Mouse (Mus musculus): Measurements from ENCODE around the gene Lipa. TPM values are rescaled to one million over a fixed set of nuclear protein-coding genes. Genes with fewer than 3 reads are reported as not detected.

Lipa gene
- polyA plus RNA-seq, 1 experiment from 2014 or later = 48.0 TPM

DNA sequence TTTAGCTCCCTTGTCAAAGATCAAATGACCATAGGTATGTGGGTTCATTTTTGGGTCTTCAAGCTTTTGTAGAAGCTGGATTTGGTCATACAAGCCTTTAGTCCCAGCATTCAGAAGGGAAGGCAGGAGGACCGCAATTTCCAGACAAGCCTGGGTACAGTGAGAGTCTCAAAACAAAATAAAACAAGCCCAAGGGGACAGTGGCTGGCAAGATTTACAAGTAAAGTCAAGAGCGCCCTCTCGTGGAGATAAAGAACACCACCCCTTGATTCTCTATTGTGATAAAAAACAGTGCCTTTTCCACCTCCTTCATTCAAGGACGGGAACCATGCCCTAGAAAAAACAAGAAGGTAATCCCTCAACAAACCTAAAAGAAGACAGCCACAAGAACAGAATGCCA is 43.7 kb downstream of the Lipa start:
- H3K4me3 ChIP-seq (replicated peaks; ENCODE audit: low read depth, low read length) = no peak overlapping the region
- WGBS = 5% methylated on average over 4 of the region's 4 CpGs
- ATAC-seq (replicated peaks; ENCODE audit: low FRiP score, low read depth) (no peak), DNase-seq (ENCODE audit: low spot score) (peak; percentile 89)
- no peaks in the 10 kb centered on the region for H3K4me1 ChIP-seq (replicated peaks; ENCODE audit: insufficient read depth, low read length)
- no peak overlapping the region for H3K9ac ChIP-seq (ENCODE audit: low read depth, low read length)
- no peak overlapping the region for H3K27ac ChIP-seq
- peak; percentile 76 for TF ChIP-seq CTCF (IDR thresholded peaks at IDR 0.05; ENCODE audit: low read depth)
- no peaks in the 10 kb centered on the region for H3K27me3 ChIP-seq (ENCODE audit: insufficient read depth, low read length)
- no peaks in the 10 kb centered on the region for H3K36me3 ChIP-seq (ENCODE audit: insufficient read depth, low read length)
- no peaks in the 10 kb centered on the region for H3K9me3 ChIP-seq (replicated peaks; ENCODE audit: low read length)
- H3K4me2 ChIP-seq (ENCODE audit: low read length) = no peak overlapping the region

DNA sequence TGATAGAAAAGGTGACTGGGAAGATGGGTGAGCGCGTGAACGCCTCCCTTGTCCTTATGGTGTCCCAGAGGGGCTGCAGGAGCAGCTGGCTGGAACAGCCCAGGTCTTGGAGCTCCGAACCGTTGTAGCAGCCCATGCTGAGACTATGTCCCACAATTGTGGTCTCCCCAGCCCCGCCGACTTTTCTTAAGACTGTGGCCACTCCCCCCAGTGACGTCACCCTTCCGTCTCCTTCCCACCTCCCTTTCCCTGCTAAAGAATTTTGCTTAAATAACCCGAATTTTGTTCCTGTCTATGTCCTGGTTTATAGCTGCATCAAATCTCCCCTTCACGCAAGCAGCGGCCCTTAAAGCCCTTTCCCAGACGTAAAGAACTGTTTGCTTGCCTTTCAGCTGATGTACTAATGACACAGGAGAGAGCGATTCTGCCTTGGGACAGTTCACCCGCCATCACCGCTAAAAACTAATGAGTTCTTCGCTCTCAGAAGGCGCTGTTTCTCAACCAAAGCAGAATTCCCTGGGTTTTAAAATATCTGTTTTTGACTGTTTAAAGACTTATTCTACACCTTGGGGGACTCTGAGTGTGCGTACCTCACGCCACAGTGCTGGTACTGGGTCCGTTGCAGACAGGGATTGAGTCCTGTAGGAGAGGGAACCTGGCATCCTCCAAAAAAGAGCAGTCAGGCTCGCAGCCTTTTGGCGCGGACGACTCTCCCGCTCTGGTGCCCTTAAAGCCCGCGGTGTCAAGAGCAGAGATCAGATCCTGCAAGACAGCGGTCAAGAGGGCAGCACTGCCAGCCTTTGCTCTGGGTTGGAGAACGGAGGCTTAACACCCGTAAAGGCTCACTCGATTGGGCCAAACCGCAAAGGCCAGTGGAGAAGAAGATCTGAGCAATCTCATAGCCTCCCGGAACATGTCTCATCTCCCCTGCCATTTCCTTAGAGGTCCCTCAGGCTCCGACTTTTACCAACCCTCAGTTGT is 52.0 kb downstream of the Lipa start, which contains the start of gene Ch25h:
Gene Ch25h (minus strand): TSS at position 174 of the 981 bp plus-strand sequence.
- Histone ChIP-seq H3K27ac (no peak within 1 kb of the TSS), H3K9me3 (replicated peaks; ENCODE audit: low read length) (no peaks in the 10 kb centered on the region), H3K4me1 (replicated peaks; ENCODE audit: insufficient read depth, low read length) (peaks cover 12% of the 10 kb centered on the region), H3K4me3 (replicated peaks; ENCODE audit: low read depth, low read length) (peak within 1 kb of the TSS; percentile 48), H3K27me3 (ENCODE audit: insufficient read depth, low read length) (peaks cover 4% of the 10 kb centered on the region), H3K4me2 (ENCODE audit: low read length) (peak within 1 kb of the TSS; percentile 93), H3K9ac (ENCODE audit: low read depth, low read length) (peak within 1 kb of the TSS; percentile 32; the same call in 1 of the 2 replicates), H3K36me3 (ENCODE audit: insufficient read depth, low read length) (no peaks in the 10 kb centered on the region)
- peak; percentile 74 for DNase-seq (ENCODE audit: low spot score)
- peak; percentile 52; the same call in 1 of the 2 replicates for ATAC-seq (replicated peaks; ENCODE audit: low FRiP score, low read depth)
- WGBS = under 1% methylated on average over 35 of the region's 35 CpGs
- no peak for TF ChIP-seq CTCF (IDR thresholded peaks at IDR 0.05; ENCODE audit: low read depth)

DNA sequence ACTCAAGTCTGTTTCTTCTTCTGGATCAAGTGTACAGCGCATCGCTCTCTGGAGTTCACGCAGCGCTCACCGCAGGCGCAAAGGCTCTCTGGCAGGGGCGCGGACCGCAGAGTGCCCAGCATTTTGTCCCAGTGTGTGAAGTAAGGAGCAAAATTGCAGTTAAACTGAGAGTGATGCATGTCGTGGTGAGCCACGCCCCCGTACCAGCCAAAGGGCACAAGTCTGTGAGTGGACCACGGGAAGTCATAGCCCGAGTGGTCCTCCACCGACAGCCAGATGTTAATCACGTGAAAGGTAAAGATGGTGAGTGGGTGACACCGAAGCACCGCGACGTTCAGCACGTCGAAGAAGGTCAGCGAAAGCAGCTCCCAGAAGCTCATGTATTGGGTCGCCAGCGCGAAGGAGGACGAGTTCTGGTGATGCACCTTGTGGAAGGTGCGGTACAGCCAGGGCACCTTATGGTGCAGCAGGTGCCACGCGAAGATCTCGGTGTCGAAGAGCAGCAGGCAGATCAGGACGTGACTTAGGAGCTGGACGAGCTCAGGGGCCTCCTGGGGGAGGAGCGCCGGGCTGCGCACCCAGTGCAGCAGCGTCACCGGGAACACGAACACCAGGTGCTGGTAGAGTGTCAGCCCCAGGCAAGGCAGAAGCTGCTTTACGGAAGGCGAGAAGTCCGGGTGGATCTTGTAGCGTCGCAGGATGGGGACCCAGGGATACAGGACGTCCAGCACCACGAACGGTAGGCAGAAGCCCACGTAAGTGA is 52.9 kb downstream of the Lipa start:
- Histone ChIP-seq H3K27ac (no peak overlapping the region), H3K9ac (ENCODE audit: low read depth, low read length) (peak overlapping the region; percentile 31; the same call in 1 of the 2 replicates), H3K27me3 (ENCODE audit: insufficient read depth, low read length) (peaks cover 4% of the 10 kb centered on the region), H3K4me2 (ENCODE audit: low read length) (peak overlapping the region; percentile 93), H3K4me3 (replicated peaks; ENCODE audit: low read depth, low read length) (peak overlapping the region; percentile 48), H3K36me3 (ENCODE audit: insufficient read depth, low read length) (no peaks in the 10 kb centered on the region), H3K9me3 (replicated peaks; ENCODE audit: low read length) (no peaks in the 10 kb centered on the region), H3K4me1 (replicated peaks; ENCODE audit: insufficient read depth, low read length) (peaks cover 12% of the 10 kb centered on the region)
- DNase-seq (ENCODE audit: low spot score) = peak; percentile 19
- 6% methylated on average over 49 of the region's 49 CpGs for WGBS
- no peak for TF ChIP-seq CTCF (IDR thresholded peaks at IDR 0.05; ENCODE audit: low read depth)
- ATAC-seq (replicated peaks; ENCODE audit: low FRiP score, low read depth) = peak; percentile 59

DNA sequence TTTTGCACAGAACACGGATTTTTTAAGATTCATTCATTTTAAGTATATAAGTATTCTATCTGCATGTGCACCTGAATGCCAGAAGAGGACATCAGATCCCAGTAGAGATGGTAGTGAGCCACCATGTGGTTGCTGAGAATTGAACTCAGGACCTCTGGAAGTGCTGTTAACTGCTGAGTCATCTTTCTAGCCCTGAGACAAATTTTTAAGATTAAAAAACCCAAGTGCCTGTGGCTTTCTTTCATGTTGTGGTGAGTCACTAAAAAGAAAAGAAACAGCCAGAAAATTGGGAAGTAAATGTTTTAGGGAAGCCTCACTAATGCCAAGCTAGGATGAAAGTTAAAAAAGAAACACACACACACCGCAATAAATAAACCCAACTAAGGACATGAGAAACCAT is 55.6 kb downstream of the Lipa start:
- no peak overlapping the region for H3K9ac ChIP-seq (ENCODE audit: low read depth, low read length)
- 83% methylated on average over 2 of the region's 2 CpGs for WGBS
- peaks cover 12% of the 10 kb centered on the region for H3K4me1 ChIP-seq (replicated peaks; ENCODE audit: insufficient read depth, low read length)
- H3K27ac ChIP-seq = no peak overlapping the region
- no peak overlapping the region for H3K4me2 ChIP-seq (ENCODE audit: low read length)
- ATAC-seq (replicated peaks; ENCODE audit: low FRiP score, low read depth) (no peak), DNase-seq (ENCODE audit: low spot score) (no peak)
- TF ChIP-seq CTCF (IDR thresholded peaks at IDR 0.05; ENCODE audit: low read depth) = no peak
- H3K36me3 ChIP-seq (ENCODE audit: insufficient read depth, low read length) = no peaks in the 10 kb centered on the region
- no peak overlapping the region for H3K4me3 ChIP-seq (replicated peaks; ENCODE audit: low read depth, low read length)
- H3K27me3 ChIP-seq (ENCODE audit: insufficient read depth, low read length) = peaks cover 4% of the 10 kb centered on the region
- H3K9me3 ChIP-seq (replicated peaks; ENCODE audit: low read length) = no peaks in the 10 kb centered on the region

DNA sequence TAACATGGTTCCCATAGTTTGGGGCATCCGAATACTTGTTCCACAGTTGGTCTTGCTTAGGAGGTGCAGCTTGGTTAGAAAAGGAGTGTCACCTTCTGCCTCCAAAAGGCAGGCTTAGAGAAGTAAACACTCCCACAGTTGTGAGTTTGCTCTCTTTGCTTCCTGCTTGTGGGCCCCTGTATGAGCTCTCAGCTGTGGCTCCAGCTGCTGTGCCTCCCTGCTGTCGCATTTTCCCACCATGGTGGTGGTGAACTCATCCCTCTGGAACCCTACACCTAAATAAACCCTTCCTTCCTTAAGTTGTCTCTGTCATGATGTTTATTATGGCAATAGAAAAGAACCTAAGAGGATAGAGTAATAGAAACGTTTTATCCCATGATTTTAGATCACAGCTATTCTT is 58.5 kb downstream of the Lipa start:
- no peak for TF ChIP-seq CTCF (IDR thresholded peaks at IDR 0.05; ENCODE audit: low read depth)
- no peaks in the 10 kb centered on the region for H3K36me3 ChIP-seq (ENCODE audit: insufficient read depth, low read length)
- DNase-seq (ENCODE audit: low spot score) (no peak), ATAC-seq (replicated peaks; ENCODE audit: low FRiP score, low read depth) (no peak)
- H3K9me3 ChIP-seq (replicated peaks; ENCODE audit: low read length) = no peaks in the 10 kb centered on the region
- no peaks in the 10 kb centered on the region for H3K4me1 ChIP-seq (replicated peaks; ENCODE audit: insufficient read depth, low read length)
- 47% methylated on average over 3 of the region's 3 CpGs for WGBS
- no peak overlapping the region for H3K4me3 ChIP-seq (replicated peaks; ENCODE audit: low read depth, low read length)
- no peaks in the 10 kb centered on the region; the same call in 1 of the 2 replicates for H3K27me3 ChIP-seq (ENCODE audit: insufficient read depth, low read length)
- no peak overlapping the region for H3K27ac ChIP-seq
- H3K9ac ChIP-seq (ENCODE audit: low read depth, low read length) = no peak overlapping the region
- H3K4me2 ChIP-seq (ENCODE audit: low read length) = no peak overlapping the region

DNA sequence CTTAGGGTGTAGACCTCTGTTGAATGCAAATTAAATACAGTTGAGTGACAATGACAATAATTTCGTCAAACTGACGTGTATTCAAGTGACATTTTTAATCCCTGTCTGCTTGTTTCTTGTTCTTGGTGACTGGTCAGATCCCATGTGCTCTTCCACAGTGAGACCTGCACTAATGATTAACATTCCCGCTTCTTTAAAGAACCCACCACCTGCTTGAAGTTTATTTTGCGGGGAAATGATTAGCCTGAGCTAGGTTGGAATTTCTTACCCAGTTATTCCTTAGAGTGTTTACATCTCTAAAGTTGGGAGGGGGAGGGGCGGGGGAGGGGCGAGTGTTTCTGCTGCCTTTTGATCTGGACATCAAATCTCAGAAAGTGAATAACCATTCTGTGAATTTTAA is 59.1 kb downstream of the Lipa start:
- H3K27me3 ChIP-seq (ENCODE audit: insufficient read depth, low read length) = no peaks in the 10 kb centered on the region; the same call in 1 of the 2 replicates
- H3K4me1 ChIP-seq (replicated peaks; ENCODE audit: insufficient read depth, low read length) = no peaks in the 10 kb centered on the region
- TF ChIP-seq CTCF (IDR thresholded peaks at IDR 0.05; ENCODE audit: low read depth) = no peak
- no peak overlapping the region for H3K9ac ChIP-seq (ENCODE audit: low read depth, low read length)
- WGBS = 52% methylated on average over 6 of the region's 6 CpGs
- DNase-seq (ENCODE audit: low spot score) (no peak), ATAC-seq (replicated peaks; ENCODE audit: low FRiP score, low read depth) (0 out of 2 replicates have a peak, but pooled peaks have one; percentile 49)
- H3K4me3 ChIP-seq (replicated peaks; ENCODE audit: low read depth, low read length) = no peak overlapping the region
- H3K27ac ChIP-seq = no peak overlapping the region
- no peaks in the 10 kb centered on the region for H3K9me3 ChIP-seq (replicated peaks; ENCODE audit: low read length)
- H3K4me2 ChIP-seq (ENCODE audit: low read length) = no peak overlapping the region
- no peaks in the 10 kb centered on the region for H3K36me3 ChIP-seq (ENCODE audit: insufficient read depth, low read length)
